Mouse (Mus musculus) gastrocnemius, postnatal 36 days (tissue): ENCODE data around the gene Ccdc115. TPM values are rescaled to one million over a fixed set of nuclear protein-coding genes. Genes with fewer than 3 reads are reported as not detected.

ENCODE experiments used
- microRNA-seq, 2 experiments: library from miRNA; unstranded; fragments of <30 nt; microRNA quantifications; one replicate each; pipeline ENCODE4 v1.2.0; 2021
- total RNA-seq, 2 experiments: library from RNA; stranded (reverse); gene quantifications; 2 replicates each; pipeline ENCODE4 v1.2.3; 2021

The Ccdc115 gene
- total RNA-seq, 2 experiments from 2014 or later, result 8.3 to 10.2 TPM

Small RNA genes lying within 50 kb of the gene (microRNA-seq; reads per million reads assigned to microRNA genes)
- gene Mir5103, result 0 to 0.72 reads per million in 2 experiments

Other genes with a start within 250 kb of the Ccdc115 start
- gene Imp4, start 179 bp upstream of the Ccdc115 start, total RNA-seq, result 10 to 100 TPM; 12.0 to 12.6 TPM
- 1 to 10 TPM in 1 of 2 experiments, under 1 TPM in 1; 0.92 to 2.6 TPM for gene Ptpn18, start 20.1 kb upstream of the Ccdc115 start, total RNA-seq
- not detected for gene Prss39, start 58.7 kb upstream of the Ccdc115 start, total RNA-seq
- not detected for gene Cfc1, start 96.0 kb upstream of the Ccdc115 start, total RNA-seq
- not detected for gene Prss40, start 121.3 kb upstream of the Ccdc115 start, total RNA-seq
- not detected for gene Amer3, start 140.0 kb upstream of the Ccdc115 start, total RNA-seq